Mouse (Mus musculus): ENCODE measurements around the gene A630023A22Rik.
A peak's percentile ranks its signal among the peaks of the same experiment; 100 is the strongest.

The A630023A22Rik gene

DNA sequence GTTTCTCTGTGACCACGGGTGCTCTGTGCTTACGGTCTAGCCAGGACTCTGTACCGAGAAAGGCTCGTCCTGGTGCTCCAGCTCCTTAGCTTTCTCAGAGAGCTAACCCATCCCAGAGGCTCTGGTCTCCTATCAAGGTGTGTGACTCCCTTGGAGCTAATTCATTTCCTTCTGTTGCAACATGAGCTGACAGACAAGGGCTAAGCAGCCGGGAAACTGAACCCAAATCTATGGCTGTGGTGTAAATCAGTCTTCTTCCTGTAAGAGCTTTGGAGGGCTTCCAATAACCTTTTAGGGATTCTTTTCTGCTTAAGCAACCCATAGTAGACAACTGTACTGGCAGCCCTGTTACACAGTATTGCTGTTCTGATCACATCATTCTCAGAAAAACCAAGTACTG, at the start of gene A630023A22Rik:
Gene A630023A22Rik, minus strand, starts transcription at position 154 of the 400 bp plus-strand sequence.
- DNase-seq (ENCODE audit: low spot score) = no peak

DNA sequence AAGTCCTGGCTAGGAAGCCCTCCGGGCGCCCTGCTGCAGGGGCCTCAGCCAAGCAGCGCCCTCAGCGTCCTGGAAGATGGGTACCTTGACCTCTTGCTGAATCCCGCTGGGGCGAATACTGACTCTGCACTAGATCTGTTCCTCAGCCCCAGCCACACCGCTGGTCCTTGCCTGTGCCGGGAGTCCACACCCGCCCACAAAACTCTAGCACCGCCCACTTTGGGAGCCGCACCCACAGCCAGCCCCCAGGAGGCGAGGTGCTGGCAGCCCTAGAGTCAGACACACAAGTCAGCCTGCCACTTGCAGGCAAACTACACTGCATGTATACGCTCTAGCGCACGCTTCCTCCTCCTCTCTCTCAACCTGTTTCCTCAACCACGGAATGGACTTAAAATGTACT, 49.8 kb upstream of the A630023A22Rik start, which contains the start of gene Npy4r:
Gene Npy4r, minus strand, starts transcription at position 148 of the 400 bp plus-strand sequence.
- DNase-seq (ENCODE audit: low spot score) = peak; percentile 37

DNA sequence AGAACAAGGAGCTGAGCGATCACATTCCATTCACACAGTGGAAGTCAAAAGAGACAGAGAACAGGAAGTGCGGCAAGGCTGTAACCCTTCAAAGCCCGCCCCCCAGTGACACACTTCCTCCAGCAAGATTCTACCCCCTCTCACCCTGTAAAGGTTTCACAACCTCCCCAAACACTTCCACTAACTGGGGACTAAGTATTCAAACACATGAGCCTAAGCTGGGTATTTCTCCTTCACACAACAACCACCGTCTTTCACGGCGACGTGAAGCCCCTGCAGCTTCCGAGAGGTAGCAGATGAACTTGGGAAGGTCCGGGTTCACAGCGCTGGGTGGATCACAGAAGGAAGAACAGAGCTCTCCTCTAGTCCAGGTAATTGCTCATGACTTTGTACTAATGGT, 40.4 kb upstream of the A630023A22Rik start:
- no peak for DNase-seq (ENCODE audit: low spot score)

DNA sequence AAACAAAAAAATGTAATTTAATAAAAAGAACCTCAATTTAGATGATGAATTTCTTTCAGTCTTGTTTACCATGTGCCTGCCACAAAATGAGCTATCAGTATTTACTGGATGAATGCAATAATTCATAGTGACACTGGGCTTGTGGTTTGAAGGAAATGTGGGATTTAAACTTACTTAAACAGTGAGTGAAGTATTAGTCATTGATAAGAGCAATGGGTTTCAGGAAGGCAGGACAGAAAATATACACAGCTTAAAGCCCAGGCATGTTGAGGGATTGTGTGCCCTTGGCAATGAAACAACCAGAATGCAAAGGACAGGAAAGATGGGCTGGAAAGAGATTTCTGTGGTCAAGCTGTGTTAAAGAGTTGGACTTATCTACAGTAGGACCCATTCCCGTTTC, 39.8 kb upstream of the A630023A22Rik start:
- no peak for DNase-seq (ENCODE audit: low spot score)

DNA sequence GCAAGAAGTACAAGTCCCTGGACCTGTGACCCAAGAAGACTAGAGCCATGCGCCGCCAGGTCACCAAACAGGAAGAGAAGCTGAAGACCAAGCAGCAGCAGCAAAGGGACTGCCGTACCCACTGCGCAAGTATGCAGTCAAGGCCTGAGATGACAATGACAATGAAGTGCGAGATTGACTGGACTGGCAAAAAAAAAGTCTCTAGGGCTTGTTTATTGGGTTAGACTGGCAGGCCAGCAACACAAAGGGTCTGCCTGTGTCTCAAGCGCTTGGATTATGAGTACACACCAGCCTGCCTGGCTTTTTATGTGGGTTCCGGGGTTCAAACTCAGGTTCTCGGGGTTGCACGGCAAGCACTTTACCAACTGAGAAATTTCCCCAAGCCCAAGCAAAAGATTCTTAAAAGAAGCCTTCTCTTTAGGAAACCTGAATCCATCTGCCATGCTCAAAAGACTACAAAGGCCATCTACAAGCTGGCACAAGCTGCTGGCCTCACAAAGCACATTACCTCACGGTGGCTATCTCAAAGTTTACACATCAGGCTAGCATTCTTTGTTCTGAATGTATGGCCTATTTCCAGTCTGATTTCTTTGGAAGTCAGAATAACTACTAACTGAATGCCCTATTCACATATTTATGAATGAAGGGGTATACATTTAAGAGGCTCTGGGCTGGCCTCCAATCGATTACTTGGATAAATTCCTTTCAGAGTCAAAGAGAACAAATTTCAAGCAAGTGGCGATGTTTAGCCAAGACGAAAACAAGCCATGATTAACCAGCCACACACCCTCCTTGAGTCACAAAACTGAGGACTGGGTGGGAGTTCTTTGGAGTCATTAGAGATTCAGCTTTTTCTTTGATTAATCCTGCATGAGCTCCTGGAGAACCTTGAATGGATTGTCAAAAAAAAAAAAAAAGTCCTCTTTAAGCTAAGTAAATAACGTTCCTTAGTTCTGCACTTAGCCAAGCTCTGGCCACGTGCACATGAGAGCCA, 37.4 kb upstream of the A630023A22Rik start:
- DNase-seq (ENCODE audit: low spot score) = no peak

DNA sequence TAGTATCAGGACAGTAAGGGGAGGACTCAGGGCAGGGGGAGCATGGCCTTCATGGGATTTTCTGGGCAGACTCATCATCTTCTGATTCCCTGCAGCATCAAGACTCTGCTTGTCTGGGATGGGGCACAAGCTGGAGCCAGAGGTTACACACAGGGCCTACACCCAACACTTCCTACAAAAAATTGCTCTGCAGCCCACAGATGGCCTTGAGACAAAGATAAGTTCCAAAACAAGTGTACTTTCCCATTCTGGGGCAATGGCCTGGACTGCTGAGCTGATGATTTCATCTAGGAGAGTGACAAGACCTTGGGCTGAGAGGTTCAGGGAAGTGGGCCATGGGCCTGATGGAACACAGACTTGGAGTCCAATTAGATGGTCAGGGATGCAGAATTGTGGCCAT, 32.8 kb upstream of the A630023A22Rik start:
- DNase-seq (ENCODE audit: low spot score) = no peak

DNA sequence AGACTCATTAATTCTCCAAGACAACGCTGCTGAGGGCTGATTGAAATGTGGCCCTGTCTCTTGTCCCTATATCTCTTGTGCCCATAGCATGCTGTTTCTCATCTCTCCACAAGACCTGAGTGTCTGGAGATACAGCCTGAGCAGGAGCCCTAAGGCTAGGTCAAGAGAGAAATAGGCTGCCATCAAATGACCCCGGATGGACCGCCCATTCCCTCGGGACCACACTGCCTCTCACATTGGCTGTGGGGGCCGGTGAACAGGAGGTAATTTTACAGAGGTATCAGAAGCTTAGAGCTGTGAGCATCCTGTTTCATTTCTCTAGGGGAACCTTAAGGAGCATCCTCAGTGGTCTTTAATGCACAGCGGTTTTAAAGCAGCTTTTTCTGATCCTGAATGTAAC, 28.7 kb upstream of the A630023A22Rik start:
- DNase-seq (ENCODE audit: low spot score) = no peak

DNA sequence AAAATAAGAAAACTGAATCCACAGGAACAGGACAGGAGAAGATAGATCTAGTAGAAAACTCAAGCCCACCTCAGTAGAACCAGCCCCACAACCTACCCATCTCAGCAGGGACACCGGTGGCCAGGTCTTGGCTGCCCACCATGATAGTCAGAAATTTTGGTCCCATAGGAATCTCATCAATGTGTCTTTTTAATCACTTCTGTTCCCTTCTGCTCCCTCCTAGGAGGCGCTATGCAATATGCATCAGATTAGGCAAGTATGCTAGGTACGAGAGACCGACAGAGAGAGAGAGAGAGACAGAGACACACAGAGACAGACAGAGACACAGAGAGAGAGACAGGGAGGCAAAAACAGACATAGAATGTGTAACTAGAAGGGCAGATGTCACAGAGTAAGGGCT, 19.1 kb upstream of the A630023A22Rik start:
- DNase-seq (ENCODE audit: low spot score) = no peak

DNA sequence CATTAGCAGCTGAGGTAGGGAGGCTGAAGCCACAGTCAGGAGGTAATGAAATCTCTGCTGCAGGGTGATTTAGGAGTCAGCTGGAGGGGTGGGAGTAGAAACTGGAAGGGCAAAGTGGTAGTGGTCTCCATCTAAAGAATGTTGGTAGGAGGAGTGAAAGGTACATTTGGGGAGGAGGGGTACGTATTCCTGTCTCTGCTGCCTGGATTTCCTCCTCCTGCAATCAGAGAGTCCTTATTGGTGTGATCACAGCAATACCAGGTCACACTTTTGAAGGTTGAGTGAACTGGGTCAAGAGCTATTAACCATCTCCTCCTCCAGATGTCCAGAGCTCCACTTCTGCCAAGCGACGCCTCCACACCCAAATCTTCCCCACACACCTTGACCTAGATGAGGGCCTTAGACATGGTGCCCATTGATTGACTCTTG, 18.4 kb upstream of the A630023A22Rik start:
- no peak for DNase-seq (ENCODE audit: low spot score)

DNA sequence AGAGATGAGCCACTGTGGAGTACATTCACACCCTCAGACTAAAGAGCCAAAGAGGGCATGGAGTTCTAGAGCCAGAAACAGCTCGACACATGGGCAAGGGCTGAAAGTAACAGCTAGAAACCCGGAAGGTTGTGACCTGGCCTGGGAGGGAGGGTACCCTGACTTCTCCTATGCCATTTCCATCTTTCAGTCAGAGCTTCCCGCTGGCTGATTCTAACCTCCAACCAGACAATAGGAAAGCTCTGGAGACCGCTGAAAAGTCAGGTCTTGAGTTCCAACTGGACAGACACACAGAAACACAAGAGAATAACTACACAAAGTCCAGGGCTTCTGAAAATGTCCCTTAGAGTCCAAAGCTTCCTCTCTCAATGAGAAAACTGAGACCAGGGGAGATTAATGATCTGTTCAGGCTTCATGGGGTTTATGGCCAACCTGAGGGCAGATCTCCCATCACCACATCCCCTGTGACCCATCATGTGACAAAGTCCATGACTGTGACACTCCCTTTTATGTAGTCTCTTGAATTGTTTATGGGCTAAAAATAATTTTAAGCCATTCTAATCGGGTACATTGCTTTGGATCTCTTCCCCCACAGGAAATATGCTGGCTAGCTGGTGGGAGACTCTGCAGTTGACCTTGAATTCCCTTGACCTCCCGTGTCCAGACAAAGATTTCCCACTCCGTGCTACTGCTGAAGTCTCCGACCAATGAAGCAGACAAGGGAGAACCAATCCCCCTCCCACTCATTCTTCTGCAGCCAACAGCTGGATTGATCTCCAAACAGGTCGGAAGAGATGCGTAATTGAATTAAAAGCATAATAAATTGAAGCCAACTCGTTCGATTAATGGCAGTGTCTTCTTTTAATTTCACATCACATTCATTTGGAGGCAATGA, 17.7 kb upstream of the A630023A22Rik start:
- DNase-seq (ENCODE audit: low spot score) = no peak

DNA sequence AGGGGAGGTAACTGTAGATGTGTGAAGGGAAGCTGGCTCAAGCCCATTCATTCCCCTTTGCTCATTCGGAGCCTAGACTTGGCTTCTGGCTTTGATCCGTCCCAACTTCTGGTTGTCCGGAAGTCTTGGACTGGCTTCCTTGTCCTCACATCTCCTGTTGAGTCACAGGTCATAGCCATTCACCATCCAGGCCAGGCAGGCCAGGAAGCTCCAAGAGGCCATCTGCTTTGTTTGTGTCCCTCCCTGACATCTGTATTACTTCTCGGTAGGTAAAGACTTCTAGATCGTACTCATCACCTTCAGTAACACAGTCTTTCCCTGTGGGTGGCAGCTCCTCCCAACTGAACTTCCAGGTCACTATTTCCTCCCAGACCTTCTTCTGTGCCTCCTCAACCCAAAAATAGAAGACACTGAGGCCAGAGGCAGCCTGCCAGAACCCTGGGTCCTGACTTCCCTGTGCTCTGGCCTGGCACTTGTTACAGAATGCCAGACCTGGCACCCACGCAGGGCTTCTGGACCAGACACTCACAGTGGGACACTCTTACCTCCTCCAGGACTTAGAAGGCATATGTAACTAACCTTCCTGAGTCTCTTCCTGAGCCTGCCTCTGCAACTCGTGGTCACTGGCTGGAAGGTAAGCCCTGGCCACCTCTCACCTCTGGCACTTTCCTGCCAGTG, 16.6 kb upstream of the A630023A22Rik start:
- DNase-seq (ENCODE audit: low spot score) = no peak

DNA sequence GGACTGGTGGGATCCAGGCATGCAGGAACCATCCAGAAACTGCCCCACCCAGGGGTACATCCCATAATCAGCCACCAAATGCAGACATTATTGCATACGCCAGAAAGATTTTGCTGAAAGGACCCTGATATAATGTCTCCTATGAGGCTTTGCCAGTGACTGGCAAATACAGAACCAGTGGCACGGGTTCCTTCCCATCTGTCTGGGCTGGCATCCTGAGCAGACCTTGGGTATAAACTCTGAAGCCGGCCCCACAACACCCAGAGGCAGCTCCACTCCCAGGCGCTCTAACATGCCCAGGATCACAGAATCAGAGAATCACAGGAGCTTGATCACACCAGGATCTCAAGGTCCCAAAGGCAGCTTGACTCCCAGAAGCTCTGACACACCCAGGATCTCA, 11.8 kb upstream of the A630023A22Rik start:
- no peak for DNase-seq (ENCODE audit: low spot score)

DNA sequence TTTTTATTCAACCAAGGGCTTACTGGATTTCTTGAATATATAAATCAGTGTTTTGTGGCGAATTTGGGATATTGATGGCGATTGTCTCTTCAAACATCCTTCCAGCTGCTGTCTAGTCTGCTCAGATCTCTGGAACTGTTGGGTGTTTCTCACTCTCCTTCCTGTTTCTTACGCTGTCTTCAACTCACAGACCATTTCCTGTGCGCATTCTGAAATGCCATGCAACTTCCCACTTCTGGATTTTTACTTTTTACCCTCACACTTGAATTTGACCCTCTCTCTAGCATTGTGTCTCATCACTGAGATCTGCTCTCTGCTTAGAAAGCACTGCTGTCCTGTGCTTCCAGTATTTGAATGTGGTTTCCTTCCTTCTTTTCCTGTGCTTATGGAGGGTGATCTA, 5.0 kb upstream of the A630023A22Rik start:
- DNase-seq (ENCODE audit: low spot score) = no peak

DNA sequence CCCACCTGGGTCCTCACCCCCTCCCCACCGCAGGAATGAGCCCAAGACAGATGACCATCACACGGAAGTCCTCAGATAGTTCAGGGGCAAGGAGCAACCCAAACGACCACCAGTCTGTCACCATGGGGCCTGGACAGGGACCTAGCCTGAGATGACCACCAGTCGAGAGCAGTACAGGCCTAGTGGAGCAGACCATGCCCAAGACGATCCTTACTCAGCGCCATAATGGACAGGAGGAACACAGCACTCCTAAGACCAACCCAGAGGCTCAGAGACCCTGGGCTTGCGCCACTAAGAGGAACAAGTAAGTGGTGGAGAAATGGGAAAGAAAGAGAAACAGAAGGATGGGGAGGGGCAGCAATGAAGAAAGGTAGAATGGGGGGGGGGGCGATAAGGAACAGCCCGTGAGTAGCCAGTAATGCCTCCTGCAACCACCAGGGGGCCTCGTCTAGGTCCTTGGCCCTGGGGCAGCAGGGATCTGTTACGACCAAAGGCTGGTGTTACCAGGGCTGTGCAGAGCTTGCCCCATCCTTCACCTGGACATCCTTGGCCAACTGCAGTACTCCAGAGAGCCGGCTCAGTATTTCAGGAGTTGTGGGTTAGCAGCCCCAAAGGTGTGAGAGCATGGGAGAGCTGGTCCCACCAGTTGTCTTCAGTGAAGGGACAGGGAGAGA, 4.0 kb upstream of the A630023A22Rik start:
- peak; percentile 49 for DNase-seq (ENCODE audit: low spot score)

DNA sequence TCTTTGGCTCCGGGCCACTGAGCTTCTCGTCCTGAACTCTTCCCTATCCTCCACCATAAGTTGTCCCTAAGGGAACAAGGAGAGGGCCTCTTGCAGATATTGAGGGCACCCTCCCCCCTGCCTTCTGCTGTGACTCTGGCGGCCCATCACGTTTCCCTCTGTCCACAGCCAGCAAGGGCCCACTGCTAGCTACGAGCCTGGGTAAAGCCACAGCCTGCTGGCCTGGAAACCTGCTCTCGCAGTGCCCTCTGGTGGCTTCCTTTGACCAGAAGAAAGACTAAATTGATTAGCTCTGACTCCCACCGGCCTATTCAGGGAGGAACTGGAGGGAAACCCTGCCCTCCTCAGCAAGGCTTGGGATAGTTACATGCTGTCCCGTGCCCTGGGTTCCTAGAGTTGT, 2.3 kb upstream of the A630023A22Rik start:
- DNase-seq (ENCODE audit: low spot score) = peak; percentile 80

DNA sequence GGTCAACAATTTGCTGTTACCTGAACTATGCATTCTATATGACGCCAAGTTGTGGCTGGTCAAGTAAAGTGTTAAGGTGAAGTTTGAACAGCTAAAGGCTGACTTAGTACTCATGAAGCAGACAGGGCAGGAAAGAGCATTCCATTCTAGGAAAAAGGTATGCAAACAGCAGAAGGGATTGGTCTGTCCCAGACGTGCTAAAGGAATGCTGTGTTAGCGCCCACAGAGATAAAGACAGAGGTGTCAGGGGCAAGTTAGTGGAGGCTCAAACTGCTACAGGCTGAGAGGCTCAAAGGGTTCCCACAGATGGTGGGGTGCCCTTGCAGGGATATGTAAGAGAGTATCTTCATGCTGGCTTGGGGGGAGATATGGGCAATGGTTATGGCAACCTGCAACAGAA, 1.3 kb upstream of the A630023A22Rik start:
- no peak for DNase-seq (ENCODE audit: low spot score)

DNA sequence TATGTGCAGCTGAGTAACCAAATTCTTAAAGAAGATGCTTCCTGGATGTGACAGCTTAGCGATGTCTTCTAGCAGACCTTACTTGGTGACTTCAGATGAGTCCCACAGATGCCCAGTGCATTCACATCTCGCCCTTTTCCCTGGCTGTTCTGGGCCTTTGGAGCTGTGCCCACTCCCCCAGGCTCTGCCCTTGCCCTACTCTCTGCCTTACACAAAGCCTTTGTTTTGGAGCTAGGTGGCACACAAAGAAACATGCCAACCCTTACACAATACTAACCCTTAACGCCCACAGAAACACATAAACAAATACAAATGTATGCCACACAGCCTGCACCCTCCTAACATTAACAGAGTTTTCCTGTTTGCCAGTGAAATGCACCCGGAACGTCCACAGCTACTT, 6.4 kb downstream of the A630023A22Rik start:
- DNase-seq (ENCODE audit: low spot score) = no peak

DNA sequence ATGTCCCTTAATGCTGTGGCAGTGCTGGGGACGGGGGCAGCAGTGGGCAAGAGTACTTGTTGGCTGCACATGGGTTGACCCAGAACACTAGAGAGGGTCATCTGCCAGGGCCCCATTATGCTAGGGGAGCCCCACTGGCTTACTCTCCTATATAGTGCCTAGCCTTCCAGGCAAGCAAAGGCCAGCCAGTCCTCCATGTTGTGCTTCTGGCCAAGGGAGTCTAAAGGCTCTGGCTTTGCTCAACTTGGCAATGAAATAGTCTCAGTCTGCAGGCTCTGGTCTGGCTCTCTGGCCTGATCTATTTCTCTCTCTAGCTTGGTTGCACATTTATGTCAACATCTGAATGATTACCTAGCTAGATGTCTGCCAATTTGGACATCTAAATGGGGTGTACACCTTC, 9.7 kb downstream of the A630023A22Rik start:
- no peak for DNase-seq (ENCODE audit: low spot score)

DNA sequence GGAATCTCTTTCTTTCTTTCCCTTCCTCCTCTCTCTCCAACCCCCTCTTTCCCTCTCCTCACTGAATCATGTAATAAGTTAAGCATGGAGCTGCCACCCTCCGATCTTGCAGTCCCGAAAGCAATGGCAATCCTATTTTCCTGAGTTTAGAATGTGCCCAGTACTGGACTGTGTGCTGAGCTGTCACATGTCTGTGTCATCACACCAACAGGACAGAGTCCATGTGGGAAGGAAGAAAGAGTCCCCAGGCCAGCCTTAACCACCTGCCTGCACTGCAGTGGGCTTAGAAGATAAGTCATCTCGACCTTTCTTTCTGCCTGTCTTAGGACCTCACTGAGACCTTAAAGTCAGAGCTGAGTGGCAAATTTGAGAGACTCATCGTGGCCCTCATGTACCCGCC, 11.1 kb downstream of the A630023A22Rik start:
- no peak for DNase-seq (ENCODE audit: low spot score)

DNA sequence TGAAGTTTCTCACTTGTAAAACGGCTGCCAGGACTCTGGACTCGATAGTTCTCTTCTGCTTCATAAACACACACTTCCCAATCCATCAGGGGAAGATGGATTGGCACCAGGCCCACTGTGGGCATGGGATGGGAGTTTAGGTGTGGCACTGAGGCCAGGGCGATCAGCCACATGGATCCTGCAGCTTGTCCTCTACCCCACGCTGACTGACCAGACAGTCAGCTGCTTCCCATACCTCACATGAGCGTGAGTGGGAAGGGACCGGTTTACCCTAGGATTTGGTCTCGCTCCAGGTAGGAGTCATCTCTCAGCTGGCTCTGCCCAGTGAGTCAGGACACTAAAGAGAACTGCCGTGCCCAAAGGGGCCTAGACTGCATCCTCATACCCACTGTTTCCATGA, 12.8 kb downstream of the A630023A22Rik start:
- no peak for DNase-seq (ENCODE audit: low spot score)

DNA sequence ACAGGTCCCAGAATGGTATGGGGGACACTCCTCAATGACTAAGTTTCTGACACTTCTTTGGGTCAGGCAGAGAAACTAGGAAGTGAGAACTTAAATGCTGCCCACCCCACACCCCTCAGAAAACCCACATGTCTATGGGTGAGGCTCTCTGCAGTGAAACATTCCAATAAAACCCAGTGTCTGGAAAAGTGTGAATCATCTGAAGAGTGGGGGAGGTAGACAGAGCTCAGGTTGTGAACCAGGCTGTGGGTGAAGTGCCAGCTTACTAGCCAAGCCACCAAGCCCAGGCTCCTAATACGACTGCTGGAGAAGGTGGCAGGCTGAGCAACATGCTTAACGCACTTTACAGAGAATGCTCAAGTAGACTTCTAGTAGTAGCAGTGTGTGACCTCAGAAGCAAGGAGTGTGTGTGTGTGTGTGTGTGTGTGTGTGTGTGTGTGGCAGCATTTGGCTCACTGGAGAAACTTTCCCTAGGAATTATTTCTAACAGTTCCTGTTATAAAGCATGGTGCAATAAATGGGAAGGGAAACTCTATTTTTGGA, 14.6 kb downstream of the A630023A22Rik start:
- no peak for DNase-seq (ENCODE audit: low spot score)
